Mouse (Mus musculus) lung, postnatal 14 days (tissue): ENCODE data around the gene Tmem92.
"Not testable (repeated sequence)": the region's sequence is repeated elsewhere in the genome, so short reads cannot be mapped to it uniquely, and the experiment has no call there.

Source experiments
- DNase-seq: peaks from one replicate; pipeline ENCODE4 v3.0.0; 2021

Tmem92 gene

GRCm38 (mm10) chr11:94782603-94783002 lies at the start of gene Tmem92:
Gene Tmem92 (minus strand): TSS chr11:94782703.
- DNase-seq, result no peak

GRCm38 (mm10) chr11:94828966-94829365 lies 46.5 kb upstream of the Tmem92 start:
- DNase-seq, result no peak

- DNase-seq, result peak; percentile 11
Observed at GRCm38 (mm10) chr11:94819427-94819826, 36.9 kb upstream of the Tmem92 start.

GRCm38 (mm10) chr11:94818946-94819345 lies 36.4 kb upstream of the Tmem92 start:
- DNase-seq, result not testable (repeated sequence)

GRCm38 (mm10) chr11:94811537-94811936 lies 29.0 kb upstream of the Tmem92 start:
- peak; percentile 49 for DNase-seq

GRCm38 (mm10) chr11:94791700-94792099 lies 9.2 kb upstream of the Tmem92 start:
- DNase-seq, result no peak

- peak; percentile 78 for DNase-seq
Observed at GRCm38 (mm10) chr11:94785247-94785646, 2.7 kb upstream of the Tmem92 start.

GRCm38 (mm10) chr11:94774887-94775497 lies 7.5 kb downstream of the Tmem92 start:
- DNase-seq, result no peak

- DNase-seq, result no peak
Observed at GRCm38 (mm10) chr11:94773851-94774250, 8.7 kb downstream of the Tmem92 start.

GRCm38 (mm10) chr11:94772363-94773055 lies 10.0 kb downstream of the Tmem92 start:
- no peak for DNase-seq

GRCm38 (mm10) chr11:94767241-94767640 lies 15.3 kb downstream of the Tmem92 start:
- no peak for DNase-seq

GRCm38 (mm10) chr11:94762775-94763174 lies 19.7 kb downstream of the Tmem92 start:
- DNase-seq, result no peak

GRCm38 (mm10) chr11:94762281-94762680 lies 20.2 kb downstream of the Tmem92 start:
- no peak for DNase-seq

GRCm38 (mm10) chr11:94760799-94761198 lies 21.7 kb downstream of the Tmem92 start:
- DNase-seq, result no peak

- no peak for DNase-seq
Observed at GRCm38 (mm10) chr11:94760364-94760763, 22.1 kb downstream of the Tmem92 start.

- DNase-seq, result no peak
Observed at GRCm38 (mm10) chr11:94759916-94760315, 22.6 kb downstream of the Tmem92 start.

GRCm38 (mm10) chr11:94752946-94753713 lies 29.4 kb downstream of the Tmem92 start:
- no peak for DNase-seq

- no peak for DNase-seq
Observed at GRCm38 (mm10) chr11:94741732-94742272, 40.7 kb downstream of the Tmem92 start, which contains the start of gene Cdc34b. Gene Cdc34b (plus strand): TSS chr11:94741782.

GRCm38 (mm10) chr11:94735746-94736145 lies 46.8 kb downstream of the Tmem92 start:
- DNase-seq, result no peak

GRCm38 (mm10) chr11:94732773-94733172 lies 49.7 kb downstream of the Tmem92 start:
- peak; percentile 34 for DNase-seq

GRCm38 (mm10) chr11:94731229-94731628 lies 51.3 kb downstream of the Tmem92 start:
- no peak for DNase-seq

GRCm38 (mm10) chr11:94730261-94730660 lies 52.2 kb downstream of the Tmem92 start:
- DNase-seq, result peak; percentile 81

GRCm38 (mm10) chr11:94729565-94729964 lies 52.9 kb downstream of the Tmem92 start:
- DNase-seq, result no peak
